Mouse (Mus musculus): ENCODE results near the gene Ccdc77. TPM values are rescaled to one million over a fixed set of nuclear protein-coding genes. Genes with fewer than 3 reads are reported as not detected.

Gene Ccdc77
- total RNA-seq, 1 experiment: 32.8 TPM

DNA sequence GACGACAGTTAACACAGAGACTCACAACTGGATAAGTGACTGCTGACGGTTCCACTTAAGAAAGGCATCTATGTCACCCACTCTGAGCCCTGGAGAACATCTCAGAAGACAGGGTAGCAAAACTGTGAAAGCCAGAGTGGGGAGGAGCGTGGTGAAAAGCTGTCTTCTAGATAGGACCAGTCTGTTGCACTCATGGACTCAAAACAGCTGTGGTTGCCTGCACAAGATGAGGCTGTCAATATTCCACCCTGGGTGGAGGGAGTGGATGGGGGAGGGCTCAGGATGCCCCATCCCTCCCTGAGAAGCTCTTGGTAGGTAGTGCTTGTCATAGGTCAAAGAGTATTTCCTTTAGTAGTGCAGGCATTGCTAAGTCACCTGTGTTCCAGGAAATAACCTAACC is 54.4 kb downstream of the Ccdc77 start:
- no peak for DNase-seq (ENCODE audit: low read depth, low spot score)
- Histone ChIP-seq H3K36me3 (ENCODE audit: control insufficient read depth, insufficient read depth, low read length, poor library complexity, severe bottlenecking) (no peaks in the 10 kb centered on the region), H3K27ac (ENCODE audit: insufficient read depth, low read depth, low read length, poor library complexity, severe bottlenecking) (no peak overlapping the region)

DNA sequence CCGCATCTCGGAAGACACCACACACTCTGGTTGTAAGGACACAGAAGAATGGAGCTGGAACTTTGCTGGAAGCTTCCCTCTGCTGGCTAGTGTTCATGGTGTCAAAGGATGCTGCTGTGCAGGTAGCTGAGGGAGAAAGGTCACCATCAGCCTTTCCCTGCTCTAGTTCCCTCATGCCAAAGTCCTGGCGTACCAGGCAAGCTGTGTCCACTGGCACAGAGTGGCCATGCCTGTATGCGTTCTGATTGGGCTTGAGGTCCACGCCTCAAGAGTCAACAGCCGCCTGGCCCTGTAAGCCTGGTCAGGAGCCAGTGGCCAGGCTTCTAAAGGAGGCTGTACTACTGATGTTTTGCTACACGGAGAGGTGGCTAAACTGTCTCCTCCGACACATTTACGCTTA is 54.8 kb downstream of the Ccdc77 start:
- no peaks in the 10 kb centered on the region for H3K9me3 ChIP-seq (ENCODE audit: control insufficient read depth, insufficient read depth, low read depth, low read length)
- TF ChIP-seq ZC3H11A (IDR thresholded peaks at IDR 0.05; ENCODE audit: borderline replicate concordance, low read depth, low read length): no peak
- no peak for TF ChIP-seq HCFC1 (IDR thresholded peaks at IDR 0.05; ENCODE audit: borderline replicate concordance, insufficient read depth, low read length)
- TF ChIP-seq CHD2 (IDR thresholded peaks at IDR 0.05; ENCODE audit: low read depth, low read length): no peak
- no peak for TF ChIP-seq MAFK (IDR thresholded peaks at IDR 0.05; ENCODE audit: insufficient read depth, low read depth, low read length)
- no peak for TF ChIP-seq ZNF384 (IDR thresholded peaks at IDR 0.05; ENCODE audit: low read depth, low read length)
- H3K4me1 ChIP-seq (ENCODE audit: control insufficient read depth in 2 of 2, insufficient read depth in 2 of 2, low read length in 2 of 2, poor library complexity in 1 of 2): peaks cover 5 to 17% of the 10 kb centered on the region in 2 experiments; a peak in 3 of 4 replicates
- H3K36me3 ChIP-seq (ENCODE audit: control insufficient read depth, insufficient read depth, low read length, poor library complexity, severe bottlenecking): no peaks in the 10 kb centered on the region
- in situ Hi-C loops (cut with MboI; ENCODE audit: low sequenced_read_pairs in 2 of 2, unreplicated experiment in 2 of 2): no loop called here
- H3K4me3 ChIP-seq (ENCODE audit: insufficient read depth in 1 of 2, low read depth in 1 of 2, low read length in 2 of 2, poor library complexity in 1 of 2, severe bottlenecking in 1 of 2): no peak overlapping the region
- DNase-seq (ENCODE audit: low read depth, low spot score): no peak
- H3K27ac ChIP-seq (ENCODE audit: insufficient read depth, low read depth, low read length, poor library complexity, severe bottlenecking): no peak overlapping the region
- H3K9ac ChIP-seq (ENCODE audit: insufficient read depth, low read depth, low read length, poor library complexity, severe bottlenecking): no peak overlapping the region

More for the DNA sequence above, 54.4 kb downstream of the Ccdc77 start:
- in situ Hi-C loops (cut with MboI; ENCODE audit: low sequenced_read_pairs in 2 of 2, unreplicated experiment in 2 of 2): no loop called here
- Histone ChIP-seq H3K9me3 (ENCODE audit: control insufficient read depth, insufficient read depth, low read depth, low read length) (no peaks in the 10 kb centered on the region), H3K4me3 (ENCODE audit: insufficient read depth in 1 of 2, low read depth in 1 of 2, low read length in 2 of 2, poor library complexity in 1 of 2, severe bottlenecking in 1 of 2) (no peak overlapping the region), H3K9ac (ENCODE audit: insufficient read depth, low read depth, low read length, poor library complexity, severe bottlenecking) (no peak overlapping the region), H3K4me1 (ENCODE audit: control insufficient read depth in 2 of 2, insufficient read depth in 2 of 2, low read length in 2 of 2, poor library complexity in 1 of 2) (peaks cover 5 to 17% of the 10 kb centered on the region in 2 experiments; a peak in 3 of 4 replicates)
- TF ChIP-seq MAFK (IDR thresholded peaks at IDR 0.05; ENCODE audit: insufficient read depth, low read depth, low read length): no peak
- TF ChIP-seq CHD2 (IDR thresholded peaks at IDR 0.05; ENCODE audit: low read depth, low read length): no peak
- no peak for TF ChIP-seq ZC3H11A (IDR thresholded peaks at IDR 0.05; ENCODE audit: borderline replicate concordance, low read depth, low read length)
- no peak for TF ChIP-seq ZNF384 (IDR thresholded peaks at IDR 0.05; ENCODE audit: low read depth, low read length)
- no peak for TF ChIP-seq HCFC1 (IDR thresholded peaks at IDR 0.05; ENCODE audit: borderline replicate concordance, insufficient read depth, low read length)

DNA sequence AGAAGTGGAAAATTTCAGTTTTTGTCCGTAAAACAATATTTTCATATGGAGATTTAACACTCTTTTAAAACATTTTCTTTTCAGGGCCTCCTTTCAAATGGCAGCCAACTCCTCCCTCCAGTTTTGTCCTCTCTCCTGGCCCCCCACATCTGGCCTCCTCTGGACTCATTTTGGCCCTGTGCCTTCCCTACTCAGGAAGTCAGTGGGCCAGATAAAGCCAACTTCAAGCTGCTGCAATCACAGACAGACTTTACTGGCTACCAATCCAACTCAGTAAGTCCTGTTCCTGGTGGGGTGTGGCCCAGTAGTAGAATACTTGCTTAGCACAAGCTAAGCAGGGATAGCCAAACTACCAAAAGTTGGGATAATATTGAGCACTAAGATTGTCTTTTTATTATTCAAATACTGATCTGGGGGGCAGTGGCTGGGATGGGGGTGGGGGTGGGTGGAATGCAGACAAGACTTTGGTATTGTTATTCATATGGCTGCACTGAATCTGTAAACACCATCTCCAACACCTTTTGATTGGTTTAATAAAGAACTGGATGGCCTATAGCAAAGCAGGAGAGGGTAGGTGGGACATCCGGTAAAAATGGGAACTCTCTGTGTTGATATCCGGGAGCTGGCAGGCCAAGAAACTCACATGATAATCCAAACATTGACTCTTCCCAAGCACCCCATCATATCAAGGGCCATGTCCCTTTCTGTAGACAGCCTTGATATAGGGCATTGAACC is 57.1 kb downstream of the Ccdc77 start:
- in situ Hi-C loops (cut with MboI; ENCODE audit: low sequenced_read_pairs in 2 of 2, unreplicated experiment in 2 of 2): no loop called here
- peak; percentile 72 for TF ChIP-seq CHD2 (IDR thresholded peaks at IDR 0.05; ENCODE audit: low read depth, low read length)
- no peak for TF ChIP-seq HCFC1 (IDR thresholded peaks at IDR 0.05; ENCODE audit: borderline replicate concordance, insufficient read depth, low read length)
- TF ChIP-seq MAFK (IDR thresholded peaks at IDR 0.05; ENCODE audit: insufficient read depth, low read depth, low read length): no peak

DNA sequence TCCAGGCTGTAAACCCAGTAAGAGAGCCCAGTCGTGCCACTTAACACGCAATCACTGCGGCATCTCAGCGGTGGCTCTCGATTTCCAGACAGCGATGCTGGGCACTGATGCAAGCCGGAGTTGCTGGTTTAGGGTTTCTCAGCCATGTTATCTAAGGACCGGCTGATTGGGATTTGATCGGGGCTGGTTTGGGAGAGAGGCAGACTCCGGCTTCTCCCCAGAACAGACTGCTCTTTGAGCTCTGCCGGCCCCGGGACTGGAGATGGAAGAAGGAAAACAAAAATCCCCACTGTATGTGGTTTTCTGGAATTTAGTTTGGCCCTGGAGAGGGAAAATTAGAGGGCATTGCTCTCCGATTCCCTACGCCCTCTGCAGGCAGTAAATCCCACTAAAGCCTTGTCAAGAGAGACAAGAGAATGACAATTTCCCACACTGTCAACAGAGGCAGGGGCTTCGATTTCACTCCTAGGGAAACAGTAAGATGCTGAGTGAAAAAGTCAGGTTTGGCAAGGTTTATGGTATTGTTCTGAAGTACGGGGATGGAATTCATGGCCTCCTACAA is 61.3 kb downstream of the Ccdc77 start:
- TF ChIP-seq MAFK (IDR thresholded peaks at IDR 0.05; ENCODE audit: insufficient read depth, low read depth, low read length): no peak
- no peak for TF ChIP-seq ZC3H11A (IDR thresholded peaks at IDR 0.05; ENCODE audit: borderline replicate concordance, low read depth, low read length)
- TF ChIP-seq ZNF384 (IDR thresholded peaks at IDR 0.05; ENCODE audit: low read depth, low read length): no peak
- TF ChIP-seq HCFC1 (IDR thresholded peaks at IDR 0.05; ENCODE audit: borderline replicate concordance, insufficient read depth, low read length): no peak
- TF ChIP-seq CHD2 (IDR thresholded peaks at IDR 0.05; ENCODE audit: low read depth, low read length): no peak
- peak overlapping the region; percentile 11 to 55; a peak in 2 of 4 replicates for H3K4me3 ChIP-seq (ENCODE audit: insufficient read depth in 1 of 2, low read depth in 1 of 2, low read length in 2 of 2, poor library complexity in 1 of 2, severe bottlenecking in 1 of 2)
- DNase-seq (ENCODE audit: low read depth, low spot score): no peak
- H3K36me3 ChIP-seq (ENCODE audit: control insufficient read depth, insufficient read depth, low read length, poor library complexity, severe bottlenecking): no peaks in the 10 kb centered on the region
- H3K27ac ChIP-seq (ENCODE audit: insufficient read depth, low read depth, low read length, poor library complexity, severe bottlenecking): no peak overlapping the region
- peak overlapping the region; percentile 9; the same call in 1 of the 2 replicates for H3K9ac ChIP-seq (ENCODE audit: insufficient read depth, low read depth, low read length, poor library complexity, severe bottlenecking)
- peaks cover 5 to 7% of the 10 kb centered on the region in 2 experiments; a peak in 3 of 4 replicates for H3K4me1 ChIP-seq (ENCODE audit: control insufficient read depth in 2 of 2, insufficient read depth in 2 of 2, low read length in 2 of 2, poor library complexity in 1 of 2)
- no peaks in the 10 kb centered on the region for H3K9me3 ChIP-seq (ENCODE audit: control insufficient read depth, insufficient read depth, low read depth, low read length)
- in situ Hi-C loops (cut with MboI; ENCODE audit: low sequenced_read_pairs in 2 of 2, unreplicated experiment in 2 of 2): no loop called here

More for the DNA sequence above, 57.1 kb downstream of the Ccdc77 start:
- Histone ChIP-seq H3K9ac (ENCODE audit: insufficient read depth, low read depth, low read length, poor library complexity, severe bottlenecking) (no peak overlapping the region), H3K4me3 (ENCODE audit: insufficient read depth in 1 of 2, low read depth in 1 of 2, low read length in 2 of 2, poor library complexity in 1 of 2, severe bottlenecking in 1 of 2) (no peak overlapping the region), H3K4me1 (ENCODE audit: control insufficient read depth in 2 of 2, insufficient read depth in 2 of 2, low read length in 2 of 2, poor library complexity in 1 of 2) (peaks cover 5 to 17% of the 10 kb centered on the region in 2 experiments; a peak in 3 of 4 replicates), H3K36me3 (ENCODE audit: control insufficient read depth, insufficient read depth, low read length, poor library complexity, severe bottlenecking) (no peaks in the 10 kb centered on the region), H3K9me3 (ENCODE audit: control insufficient read depth, insufficient read depth, low read depth, low read length) (no peaks in the 10 kb centered on the region), H3K27ac (ENCODE audit: insufficient read depth, low read depth, low read length, poor library complexity, severe bottlenecking) (peak overlapping the region; percentile 81)
- DNase-seq (ENCODE audit: low read depth, low spot score): no peak

Data from ES-E14 (cell line).